In the genomic region with DNA sequence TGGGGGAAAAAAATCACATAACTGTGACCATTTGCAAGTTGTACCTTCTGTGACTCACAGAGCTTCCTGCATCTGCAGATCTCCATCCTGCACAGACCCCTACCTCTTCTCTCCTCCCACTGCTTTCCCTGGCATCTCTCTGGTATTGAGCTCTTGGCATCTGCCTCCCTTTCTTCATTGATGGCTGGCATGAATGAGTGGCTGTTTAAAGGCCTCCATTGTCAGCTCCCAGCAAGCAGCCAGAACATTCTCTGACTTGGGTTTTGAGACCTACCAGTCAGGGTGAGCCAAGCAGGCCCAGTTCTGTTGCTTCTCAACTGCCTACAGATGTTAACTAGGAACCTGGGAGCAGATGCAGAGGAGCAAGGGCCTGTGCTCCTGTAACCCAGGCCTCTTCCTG, we compare ENCODE assay signal across 15 mouse cellular contexts.
DNase-seq lines count a peak whose midpoint lies in the region; ATAC-seq and TF ChIP-seq lines count a peak whose summit lies in the region.
"Had no signal": no experiment of that assay in that cellular context is flagged by ENCODE, and none has a peak within 500 bp of the region (broad histone marks: within the 10 kb centered on the region; RNA-seq: fewer than 3 reads in every experiment).

No protein-coding gene starts in this region.

- TF ChIP-seq CTCF in midbrain, postnatal 0 days (IDR thresholded peaks at IDR 0.05) = no peak

- 0 out of 2 replicates have a peak overlapping the region, but pooled peaks have one; percentile 5 for H3K9ac ChIP-seq in embryonic facial prominence, embryonic 12.5 days
- no peak overlapping the region for H3K9ac ChIP-seq in intestine, embryonic 14.5 days (ENCODE audit: low read length)
- no peak overlapping the region for H3K9ac ChIP-seq in intestine, embryonic 15.5 days
- no peak overlapping the region for H3K9ac ChIP-seq in midbrain, postnatal 0 days (replicated peaks; ENCODE audit: low read length, poor library complexity, severe bottlenecking)
- no peak overlapping the region for H3K9ac ChIP-seq in midbrain, embryonic 16.5 days (ENCODE audit: low read depth, low read length)
- no peak overlapping the region for H3K9ac ChIP-seq in hindbrain, embryonic 16.5 days (ENCODE audit: low read depth, low read length)
- H3K9ac ChIP-seq: heart, embryonic 12.5 days; lung, embryonic 15.5 days had no signal

- no peaks in the 10 kb centered on the region for H3K27me3 ChIP-seq in embryonic facial prominence, embryonic 12.5 days
- no peaks in the 10 kb centered on the region for H3K27me3 ChIP-seq in embryonic facial prominence, embryonic 10.5 days (replicated peaks; ENCODE audit: low read depth, poor library complexity, severe bottlenecking)
- H3K27me3 ChIP-seq in intestine, embryonic 14.5 days (replicated peaks; ENCODE audit: control insufficient read depth, insufficient read depth, low read length) = no peaks in the 10 kb centered on the region
- no peaks in the 10 kb centered on the region; the same call in 1 of the 2 replicates for H3K27me3 ChIP-seq in intestine, embryonic 15.5 days (replicated peaks)
- H3K27me3 ChIP-seq in midbrain, postnatal 0 days (ENCODE audit: insufficient read depth, low read length) = no peaks in the 10 kb centered on the region
- no peaks in the 10 kb centered on the region for H3K27me3 ChIP-seq in midbrain, embryonic 16.5 days (ENCODE audit: control insufficient read depth, insufficient read depth, low read depth, low read length)
- H3K27me3 ChIP-seq in hindbrain, embryonic 16.5 days (replicated peaks; ENCODE audit: control insufficient read depth, insufficient read depth, low read length) = no peaks in the 10 kb centered on the region
- H3K27me3 ChIP-seq: heart, embryonic 12.5 days; lung, embryonic 15.5 days had no signal

- peaks cover 71% of the 10 kb centered on the region for H3K4me1 ChIP-seq in embryonic facial prominence, embryonic 12.5 days
- peaks cover 77% of the 10 kb centered on the region for H3K4me1 ChIP-seq in embryonic facial prominence, embryonic 10.5 days
- peaks cover 49% of the 10 kb centered on the region for H3K4me1 ChIP-seq in intestine, embryonic 14.5 days (replicated peaks; ENCODE audit: control insufficient read depth, insufficient read depth, low read length)
- peaks cover 41% of the 10 kb centered on the region for H3K4me1 ChIP-seq in intestine, embryonic 15.5 days (replicated peaks)
- no peaks in the 10 kb centered on the region for H3K4me1 ChIP-seq in midbrain, postnatal 0 days (ENCODE audit: insufficient read depth, low read length)
- peaks cover 8% of the 10 kb centered on the region for H3K4me1 ChIP-seq in midbrain, embryonic 16.5 days (ENCODE audit: control insufficient read depth, insufficient read depth, low read length)
- H3K4me1 ChIP-seq in hindbrain, embryonic 16.5 days (ENCODE audit: control insufficient read depth, insufficient read depth, low read depth, low read length) = peaks cover 22% of the 10 kb centered on the region

- no peak for ATAC-seq in embryonic facial prominence, embryonic 12.5 days (ENCODE audit: insufficient number of reproducible peaks, insufficient read depth, low FRiP score, low TSS enrichment)
- ATAC-seq in intestine, embryonic 14.5 days (replicated peaks; ENCODE audit: low FRiP score, low TSS enrichment, low read depth) = no peak
- ATAC-seq in intestine, embryonic 15.5 days = no peak
- no peak for ATAC-seq in midbrain, postnatal 0 days (ENCODE audit: low FRiP score)
- ATAC-seq in midbrain, embryonic 16.5 days = no peak
- peak; percentile 35; the same call in 1 of the 2 replicates for ATAC-seq in hindbrain, embryonic 16.5 days

- DNase-seq in embryonic facial prominence, embryonic 10.5 days (ENCODE audit: low spot score) = no peak
- DNase-seq in intestine, embryonic 14.5 days (ENCODE audit: low spot score) = no peak
- peak; percentile 67 for DNase-seq in midbrain, postnatal 0 days (ENCODE audit: low spot score)
- DNase-seq in cerebellum, adult 8-10 months = no peak
- DNase-seq: adrenal gland, adult 2 months; cerebellum, postnatal 36 days; gastrocnemius, postnatal 10 days; kidney, adult 11 months; thymus, adult 18-20 months had no signal

- 0 out of 2 replicates have a peak overlapping the region, but pooled peaks have one; percentile 87 for H3K27ac ChIP-seq in embryonic facial prominence, embryonic 12.5 days
- no peak overlapping the region for H3K27ac ChIP-seq in embryonic facial prominence, embryonic 10.5 days (replicated peaks)
- H3K27ac ChIP-seq in intestine, embryonic 14.5 days (ENCODE audit: low read depth) = 0 out of 2 replicates have a peak overlapping the region, but pooled peaks have one; percentile 94
- no peak overlapping the region for H3K27ac ChIP-seq in intestine, embryonic 15.5 days
- 0 out of 2 replicates have a peak overlapping the region, but pooled peaks have one; percentile 2 for H3K27ac ChIP-seq in midbrain, postnatal 0 days (ENCODE audit: low read depth, low read length)
- H3K27ac ChIP-seq in midbrain, embryonic 16.5 days (ENCODE audit: low read length) = no peak overlapping the region
- H3K27ac ChIP-seq in hindbrain, embryonic 16.5 days (ENCODE audit: low read depth, low read length) = peak overlapping the region; percentile 27; the same call in 1 of the 2 replicates

- H3K36me3 ChIP-seq in embryonic facial prominence, embryonic 12.5 days = peaks cover 8% of the 10 kb centered on the region
- H3K36me3 ChIP-seq in embryonic facial prominence, embryonic 10.5 days (replicated peaks) = peaks cover 34% of the 10 kb centered on the region
- no peaks in the 10 kb centered on the region for H3K36me3 ChIP-seq in intestine, embryonic 14.5 days (ENCODE audit: control insufficient read depth, insufficient read depth, low read length)
- H3K36me3 ChIP-seq in intestine, embryonic 15.5 days = no peaks in the 10 kb centered on the region
- peaks cover 17% of the 10 kb centered on the region for H3K36me3 ChIP-seq in midbrain, postnatal 0 days (ENCODE audit: insufficient read depth, low read length)
- H3K36me3 ChIP-seq in midbrain, embryonic 16.5 days (ENCODE audit: control insufficient read depth, insufficient read depth, low read length) = peaks cover 4% of the 10 kb centered on the region; the same call in 1 of the 2 replicates
- H3K36me3 ChIP-seq in hindbrain, embryonic 16.5 days (ENCODE audit: control insufficient read depth, insufficient read depth, low read length) = no peaks in the 10 kb centered on the region; the same call in 1 of the 2 replicates

- no peak overlapping the region for H3K4me2 ChIP-seq in embryonic facial prominence, embryonic 12.5 days (replicated peaks)
- no peak overlapping the region for H3K4me2 ChIP-seq in intestine, embryonic 14.5 days (ENCODE audit: low read length)
- H3K4me2 ChIP-seq in intestine, embryonic 15.5 days (replicated peaks) = no peak overlapping the region
- no peak overlapping the region for H3K4me2 ChIP-seq in midbrain, postnatal 0 days (ENCODE audit: low read depth, low read length, poor library complexity, severe bottlenecking)
- H3K4me2 ChIP-seq in midbrain, embryonic 16.5 days (ENCODE audit: low read length) = no peak overlapping the region
- no peak overlapping the region for H3K4me2 ChIP-seq in hindbrain, embryonic 16.5 days (ENCODE audit: low read length)
- H3K4me2 ChIP-seq: heart, embryonic 12.5 days; lung, embryonic 15.5 days had no signal

- no peaks in the 10 kb centered on the region for H3K9me3 ChIP-seq in embryonic facial prominence, embryonic 12.5 days
- no peaks in the 10 kb centered on the region for H3K9me3 ChIP-seq in embryonic facial prominence, embryonic 10.5 days
- no peaks in the 10 kb centered on the region for H3K9me3 ChIP-seq in intestine, embryonic 14.5 days (ENCODE audit: control insufficient read depth, low read length)
- no peaks in the 10 kb centered on the region for H3K9me3 ChIP-seq in intestine, embryonic 15.5 days
- no peaks in the 10 kb centered on the region for H3K9me3 ChIP-seq in midbrain, postnatal 0 days (ENCODE audit: low read length)
- H3K9me3 ChIP-seq in midbrain, embryonic 16.5 days (replicated peaks; ENCODE audit: control insufficient read depth, low read length, poor library complexity, severe bottlenecking) = no peaks in the 10 kb centered on the region
- no peaks in the 10 kb centered on the region for H3K9me3 ChIP-seq in hindbrain, embryonic 16.5 days (ENCODE audit: control insufficient read depth, low read length)
- H3K9me3 ChIP-seq: heart, embryonic 12.5 days; lung, embryonic 15.5 days had no signal

- no peak overlapping the region for H3K4me3 ChIP-seq in embryonic facial prominence, embryonic 12.5 days
- no peak overlapping the region for H3K4me3 ChIP-seq in embryonic facial prominence, embryonic 10.5 days
- no peak overlapping the region for H3K4me3 ChIP-seq in intestine, embryonic 14.5 days (ENCODE audit: low read depth, low read length)
- H3K4me3 ChIP-seq in intestine, embryonic 15.5 days (replicated peaks) = no peak overlapping the region
- H3K4me3 ChIP-seq in midbrain, postnatal 0 days (ENCODE audit: low read depth, low read length) = no peak overlapping the region
- no peak overlapping the region for H3K4me3 ChIP-seq in midbrain, embryonic 16.5 days (ENCODE audit: low read depth, low read length)
- H3K4me3 ChIP-seq in hindbrain, embryonic 16.5 days (ENCODE audit: low read length) = no peak overlapping the region
- H3K4me3 ChIP-seq: heart, embryonic 12.5 days; lung, embryonic 15.5 days had no signal

Comparison
In these comparisons a context has a peak if more than half of its experiments do, and no peak if none do; other contexts are left out.
1. H3K27ac ChIP-seq: peak in embryonic facial prominence, embryonic 12.5 days (single experiment), intestine, embryonic 14.5 days (single experiment), midbrain, postnatal 0 days (single experiment) and hindbrain, embryonic 16.5 days (single experiment); none in embryonic facial prominence, embryonic 10.5 days (single experiment), intestine, embryonic 15.5 days (single experiment) and midbrain, embryonic 16.5 days (single experiment).